Mouse (Mus musculus) MEL-GATA-1-ER (cell line): ENCODE results near the gene Laptm5.

Experiments
- DNase-seq: peaks from one replicate; pipeline ENCODE4 v3.0.0-alpha.2; 2012; ENCODE audit warnings: low read depth; ENCODE audit errors: extremely low read depth

The Laptm5 gene

DNA sequence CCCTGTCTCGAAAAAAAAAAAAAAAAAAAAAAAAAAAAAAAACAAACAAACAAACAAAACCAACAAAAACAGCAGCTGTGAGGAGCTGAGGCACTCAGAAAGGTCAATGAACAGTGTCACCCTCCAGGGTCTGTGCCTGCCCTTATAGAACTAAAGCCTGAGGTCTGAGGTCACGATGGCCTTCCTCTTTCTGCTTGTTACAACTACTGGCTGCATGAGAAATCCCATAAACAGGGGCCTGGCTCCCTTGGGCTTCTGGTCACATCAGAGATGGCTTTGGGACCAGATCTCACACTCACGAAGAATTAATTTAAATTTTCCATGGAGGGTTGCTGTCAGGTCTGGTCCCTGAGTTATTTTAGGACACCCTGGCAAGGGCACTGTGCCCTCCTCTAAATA is 13.5 kb upstream of the Laptm5 start:
- DNase-seq, result no peak

DNA sequence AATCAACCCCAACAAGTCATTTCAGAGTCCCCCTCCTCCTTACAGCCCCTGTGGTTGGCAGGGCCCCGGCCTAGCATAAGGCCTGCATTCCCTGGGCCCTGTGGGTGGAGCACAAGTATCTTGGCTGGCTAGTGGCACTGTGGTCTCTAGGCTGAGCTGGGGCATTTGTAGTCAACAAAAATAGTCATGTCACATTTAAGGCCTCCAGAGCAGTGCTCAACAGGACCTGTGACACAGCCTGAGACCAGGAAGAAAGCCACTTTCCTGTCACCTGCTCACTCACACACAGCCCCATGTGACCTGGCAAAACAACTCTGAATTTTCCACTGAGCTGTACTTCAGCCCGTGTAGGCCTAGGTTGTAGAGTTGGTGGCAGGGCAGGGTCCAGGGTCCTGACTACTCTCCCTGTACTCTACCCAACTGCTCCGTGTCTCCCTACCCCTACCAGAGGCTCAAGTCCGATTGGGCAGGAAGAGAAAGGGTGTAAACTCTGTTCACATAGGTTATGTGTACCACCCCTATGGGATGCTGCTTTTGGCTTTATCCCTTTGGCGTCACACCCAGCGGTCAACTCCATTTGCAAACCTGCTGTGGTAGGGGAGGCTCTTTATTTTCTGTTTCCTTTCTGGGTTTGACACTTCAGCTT is 13.0 kb upstream of the Laptm5 start:
- no peak for DNase-seq

DNA sequence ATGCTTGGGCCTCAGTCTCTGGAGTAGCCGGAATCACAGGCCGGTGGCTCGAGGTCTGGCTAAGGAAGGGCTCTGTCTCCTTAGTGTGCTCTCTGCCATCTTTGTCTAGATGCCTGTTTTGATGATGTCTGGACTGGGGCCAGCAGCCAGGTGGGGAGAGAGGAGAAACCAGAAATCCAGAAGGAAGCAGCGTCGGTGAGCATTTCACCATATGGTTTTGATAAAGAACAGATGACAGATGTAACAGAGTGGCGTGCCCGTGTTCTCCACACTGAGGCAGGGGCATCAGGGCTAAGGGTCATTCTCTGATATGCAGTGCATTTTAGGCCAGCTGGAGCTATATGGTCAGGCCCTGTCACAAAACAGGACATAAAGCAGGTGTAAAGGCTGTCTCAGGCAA is 12.2 kb upstream of the Laptm5 start:
- DNase-seq, result no peak

DNA sequence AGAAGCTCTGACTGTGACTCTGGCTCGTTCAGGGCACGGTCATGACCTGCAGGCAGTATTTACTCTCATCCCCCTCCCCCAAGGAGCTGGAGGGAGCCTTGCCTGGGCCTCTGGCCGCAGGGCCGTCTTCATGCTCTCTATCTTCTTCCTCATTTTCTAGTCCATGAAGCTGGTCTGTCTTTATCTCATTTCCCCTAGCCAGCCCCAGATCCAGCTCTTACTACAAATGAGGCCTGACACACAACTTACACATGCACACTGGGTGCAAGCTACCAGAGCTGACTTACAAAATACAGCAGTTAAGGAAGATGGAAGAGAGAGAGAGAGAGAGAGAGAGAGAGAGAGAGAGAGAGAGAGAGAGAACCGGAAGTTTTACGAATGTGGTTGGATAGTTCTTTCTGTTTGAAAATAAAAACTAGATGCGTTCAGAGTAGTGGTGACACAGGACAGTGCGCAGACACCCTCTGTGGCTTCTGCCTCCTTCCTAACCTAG is 10.6 kb upstream of the Laptm5 start:
- peak; percentile 99 for DNase-seq

DNA sequence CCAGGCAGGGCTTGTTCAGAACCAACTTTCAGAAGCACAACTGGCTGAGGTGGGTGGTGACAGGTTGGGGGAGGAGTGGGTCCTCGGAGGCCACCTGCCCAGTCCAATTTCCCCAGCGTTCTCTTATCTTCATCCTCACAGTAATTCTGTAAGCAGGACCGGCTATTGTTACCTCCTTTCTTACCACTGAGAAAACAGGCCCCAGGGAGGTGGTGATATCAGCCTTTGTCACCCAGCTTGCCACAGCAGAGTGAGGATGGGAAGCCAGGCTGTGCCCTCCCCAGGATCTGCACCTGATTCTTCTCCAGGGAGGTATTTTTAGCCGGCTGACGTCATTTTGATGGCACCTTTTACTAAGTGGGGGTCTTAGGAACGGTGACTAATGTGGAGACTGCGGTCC is 7.9 kb upstream of the Laptm5 start:
- no peak for DNase-seq

DNA sequence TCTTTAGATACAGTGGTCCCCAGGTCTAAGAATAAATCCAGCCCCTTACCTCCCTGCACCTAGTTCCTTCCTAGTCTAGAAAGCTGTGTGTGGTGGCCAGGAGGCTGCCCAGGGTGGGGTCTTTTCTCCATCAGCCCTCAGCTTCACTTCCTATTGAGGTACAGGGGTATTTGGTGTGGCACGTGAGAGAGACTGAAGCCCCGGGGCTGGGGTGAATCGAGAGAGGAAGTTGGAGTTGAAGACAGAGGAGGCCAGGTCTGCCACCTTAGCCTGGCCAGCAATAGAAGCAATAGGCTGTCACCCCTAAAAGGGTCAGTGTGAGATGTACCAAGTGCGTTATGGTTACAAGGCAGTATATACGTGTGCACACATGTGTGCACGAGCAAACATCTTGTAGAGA is 7.0 kb upstream of the Laptm5 start:
- no peak for DNase-seq

DNA sequence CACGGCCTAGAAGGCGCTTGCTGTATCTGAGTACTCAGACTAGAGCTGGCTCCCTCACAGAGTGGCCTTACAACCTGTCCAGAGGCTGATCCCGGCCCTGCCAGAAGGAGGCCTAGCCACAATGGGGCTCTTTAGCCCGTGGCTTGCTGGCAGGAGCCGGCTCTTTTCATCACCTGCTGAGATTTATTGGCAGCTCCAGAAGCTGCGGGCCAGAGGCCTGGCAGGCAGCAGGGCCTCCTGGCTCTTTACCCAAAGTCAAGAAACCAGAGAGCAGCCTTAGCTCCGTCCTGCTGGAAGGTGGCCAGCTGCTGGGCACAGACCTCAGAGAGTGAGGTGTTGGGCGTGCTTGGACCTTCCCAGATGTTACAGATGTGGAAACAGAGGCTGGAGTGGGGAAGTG is 6.6 kb upstream of the Laptm5 start:
- no peak for DNase-seq

DNA sequence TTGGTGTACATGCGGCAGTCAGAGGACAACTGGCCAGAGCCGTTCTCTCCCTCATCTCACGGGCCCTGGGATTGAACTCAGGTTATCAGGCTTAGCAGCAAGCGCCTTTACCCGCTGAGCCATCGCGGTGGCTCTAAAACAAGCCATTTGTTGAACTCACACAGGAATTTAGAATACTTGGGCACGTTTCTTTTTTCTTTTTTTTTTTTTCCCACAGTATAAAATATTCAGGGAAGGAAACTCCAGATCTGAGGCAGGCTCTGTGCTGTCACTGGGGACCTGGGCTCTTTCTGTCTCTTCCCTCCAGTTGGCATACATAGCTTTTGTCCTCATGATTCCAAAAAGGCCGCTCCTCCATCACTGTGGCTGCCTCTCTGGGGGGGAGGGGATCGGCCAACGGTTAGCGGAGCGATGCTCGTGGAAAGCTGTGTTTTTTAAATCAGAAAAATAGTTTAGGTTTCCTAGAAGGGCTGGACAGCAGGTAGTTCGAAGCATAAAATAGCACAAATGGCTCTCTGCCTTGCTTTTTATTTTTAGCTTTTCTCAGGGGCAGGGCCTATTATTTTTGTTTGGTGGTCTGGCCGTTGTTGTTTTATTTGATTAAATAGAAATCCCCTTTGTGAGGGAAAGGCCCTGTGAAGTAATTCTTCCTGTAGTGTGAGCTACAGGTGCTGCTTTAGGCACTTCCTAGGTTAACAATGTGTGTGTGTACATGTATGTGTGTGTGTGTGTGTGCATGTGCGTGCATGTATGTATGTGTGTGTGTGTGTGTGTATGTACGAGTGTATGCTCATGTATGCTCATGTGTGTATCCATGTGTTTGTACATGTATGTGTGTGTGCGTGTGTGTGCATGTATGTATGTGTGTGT is 5.5 kb upstream of the Laptm5 start:
- no peak for DNase-seq

DNA sequence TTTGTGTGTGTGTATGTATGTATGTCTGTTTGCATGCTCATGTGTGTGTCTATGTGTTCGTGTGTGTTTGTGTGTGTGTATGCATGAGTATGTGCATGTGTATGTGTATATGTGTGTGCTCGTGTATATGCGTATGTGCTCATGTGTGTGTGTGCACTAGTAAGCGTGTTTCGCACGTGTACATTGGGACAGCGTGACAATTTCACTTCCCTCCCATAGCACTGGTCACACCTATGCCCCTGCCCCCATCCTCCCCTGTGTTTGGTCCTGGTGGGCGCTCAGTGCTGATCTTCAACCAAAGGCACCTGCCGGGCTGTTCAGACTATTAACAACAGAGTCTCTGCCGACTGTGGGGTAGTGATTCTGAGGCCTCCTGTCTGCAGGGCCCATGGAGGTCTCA is 4.8 kb upstream of the Laptm5 start:
- no peak for DNase-seq

DNA sequence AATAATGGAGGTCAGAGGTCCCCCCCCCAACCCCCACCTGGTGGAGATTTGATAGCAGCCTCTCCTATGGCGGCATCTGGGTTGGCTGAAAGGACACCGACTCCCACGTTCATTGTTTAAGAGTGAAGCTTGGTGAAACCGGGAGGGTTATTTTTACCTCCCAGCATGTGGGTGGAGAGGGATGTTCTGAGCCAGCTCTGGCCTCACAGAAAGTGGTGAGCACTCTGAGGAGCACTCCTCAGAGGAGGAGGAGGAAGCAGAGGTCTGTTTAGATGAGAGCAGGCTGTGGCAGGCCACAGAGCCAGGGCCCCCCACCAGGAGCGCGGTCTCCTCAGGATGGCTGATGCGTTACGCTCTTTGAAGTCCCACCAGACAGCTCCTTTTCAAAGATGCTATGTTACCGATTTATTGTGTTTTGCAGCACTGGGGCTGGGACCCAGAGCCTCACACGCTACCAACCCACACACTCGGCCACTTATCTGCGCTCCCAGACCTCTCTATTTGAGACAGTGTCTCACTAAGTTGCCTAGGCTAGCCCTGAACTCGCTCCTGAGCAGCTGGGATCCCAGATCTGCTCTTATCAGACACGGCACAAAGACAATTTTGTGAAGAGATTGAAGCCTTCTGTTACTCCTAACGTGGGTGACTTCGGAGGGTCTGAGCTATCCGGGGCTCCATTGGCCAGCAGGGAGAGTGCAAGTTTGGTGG is 3.6 kb upstream of the Laptm5 start:
- DNase-seq, result no peak

DNA sequence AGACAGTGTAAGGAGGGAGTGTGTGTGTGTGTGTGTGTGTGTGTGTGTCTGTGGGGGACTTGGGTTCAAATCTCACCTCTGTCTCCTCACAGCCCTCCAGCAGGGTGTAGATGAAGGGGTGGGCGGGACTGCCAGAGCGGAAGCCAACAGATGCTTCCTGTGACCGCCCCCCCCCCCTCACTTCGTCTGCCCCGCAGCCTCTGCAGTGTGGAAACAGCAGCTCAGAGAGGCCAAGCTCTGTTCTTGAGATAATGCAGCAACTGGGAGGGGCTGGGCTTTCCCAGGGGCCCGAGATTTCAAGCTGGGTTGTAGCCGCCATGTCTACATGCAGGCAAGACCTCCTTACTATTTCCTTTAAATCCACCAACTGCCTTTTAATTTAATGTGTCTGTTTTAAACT is 2.3 kb upstream of the Laptm5 start:
- peak; percentile 83 for DNase-seq

DNA sequence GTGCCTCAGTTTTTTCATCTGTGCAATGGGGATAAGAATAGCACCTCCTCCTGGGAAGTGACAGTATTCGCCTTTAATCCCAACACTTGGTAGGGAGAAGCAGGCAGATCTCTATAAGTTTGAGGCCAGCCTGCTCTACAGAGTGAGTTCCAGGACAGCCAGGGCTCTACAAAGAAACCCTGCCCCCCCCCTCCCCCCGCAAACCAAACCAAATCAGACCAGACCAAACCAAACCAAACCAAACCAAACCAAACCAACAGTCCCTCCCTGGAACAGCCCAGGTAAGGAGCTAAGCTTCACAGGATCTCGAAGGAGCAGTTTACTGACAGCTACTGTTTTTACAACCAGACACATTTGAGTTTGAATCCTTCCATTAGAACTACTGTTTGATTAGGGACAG is 299 bp upstream of the Laptm5 start:
- DNase-seq, result no peak

DNA sequence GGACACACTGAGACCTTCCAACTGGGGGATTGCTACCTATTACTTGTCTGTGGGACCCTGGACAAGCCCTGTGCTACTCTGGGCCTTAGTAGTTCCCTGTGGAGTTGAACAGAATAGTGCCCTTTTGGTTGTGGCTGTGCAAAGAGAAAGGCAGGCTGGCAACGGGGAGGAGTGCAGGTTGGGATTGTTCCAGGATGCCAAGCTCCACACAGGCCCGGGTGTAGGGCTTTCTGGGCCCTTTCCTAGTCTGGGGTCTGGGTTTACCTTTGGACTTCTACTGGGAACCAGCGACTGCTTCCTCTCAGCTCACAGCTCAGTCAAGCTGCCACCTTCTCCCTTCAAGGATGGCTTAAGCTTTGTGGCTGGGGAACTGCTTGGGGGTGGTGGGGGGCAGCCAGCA is 586 bp downstream of the Laptm5 start:
- no peak for DNase-seq

DNA sequence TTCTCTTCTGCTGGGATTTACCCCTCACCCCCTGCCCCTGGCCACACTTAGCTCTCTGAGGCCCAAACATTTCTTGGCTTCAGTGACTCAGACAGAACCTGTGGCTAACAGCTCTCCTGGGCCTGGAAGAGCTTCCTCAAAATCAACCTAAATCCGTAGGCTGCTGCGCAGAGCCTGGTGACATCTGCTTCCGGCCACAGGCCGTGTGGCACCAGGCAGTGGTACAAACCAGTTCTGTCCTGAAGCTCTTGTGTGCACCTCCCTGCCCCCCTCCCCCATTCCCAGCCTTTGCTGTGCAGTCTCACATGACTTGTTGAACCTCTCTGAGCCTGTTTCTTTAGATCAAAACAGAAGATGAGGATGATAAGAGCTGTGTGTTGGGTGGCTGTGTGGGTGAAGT is 1.1 kb downstream of the Laptm5 start:
- peak; percentile 95 for DNase-seq

DNA sequence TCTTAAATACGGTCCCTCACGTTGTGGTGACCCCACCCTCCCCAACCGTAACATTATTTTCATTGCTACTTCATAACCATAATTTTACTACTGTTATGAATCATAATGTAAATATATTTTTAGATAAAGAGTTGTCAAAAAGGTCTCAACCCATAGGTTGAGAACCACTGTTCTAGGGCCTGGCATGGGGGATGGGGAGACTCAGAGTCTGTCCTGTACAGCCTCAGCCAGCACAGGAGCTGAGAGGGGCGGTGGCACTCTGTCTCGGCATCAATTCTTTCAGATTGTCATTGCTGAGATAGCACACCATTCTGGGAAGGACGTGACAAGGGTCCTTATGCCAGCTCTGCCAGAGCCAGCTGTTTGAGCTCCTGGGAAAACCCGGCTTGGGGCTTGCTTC is 1.6 kb downstream of the Laptm5 start:
- DNase-seq, result no peak

DNA sequence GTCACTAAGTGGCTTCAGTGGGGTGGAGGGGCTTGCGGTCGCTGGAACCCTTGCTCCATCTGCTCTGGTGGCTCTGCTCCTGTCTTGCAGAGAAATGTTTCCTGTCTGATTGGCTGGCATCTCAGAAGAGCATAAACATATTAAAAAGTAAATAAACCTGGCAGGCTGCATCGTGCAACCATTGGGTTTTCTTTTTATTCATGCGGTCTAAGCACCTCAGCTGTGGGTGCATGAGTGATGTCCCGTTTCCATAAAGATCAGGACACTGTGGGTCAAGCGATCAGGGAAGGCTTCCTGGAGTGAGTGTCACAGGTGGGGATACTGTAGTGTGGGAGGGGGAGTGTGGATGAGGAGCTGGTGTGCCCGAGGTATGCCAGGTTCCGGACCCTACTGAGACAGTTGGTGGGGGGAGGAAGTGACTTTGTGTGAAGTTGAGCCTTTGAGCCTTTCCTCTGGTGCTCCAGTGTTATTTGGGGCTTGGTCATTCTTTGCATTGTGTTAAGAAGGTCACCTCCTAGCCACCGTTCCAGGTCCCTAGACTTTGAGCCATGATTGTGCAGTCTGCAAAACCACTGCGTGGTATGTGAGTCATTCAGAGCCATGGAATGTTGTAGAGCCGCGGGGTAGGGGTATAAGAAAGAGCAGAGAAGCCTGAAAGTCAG is 2.2 kb downstream of the Laptm5 start:
- DNase-seq, result no peak

DNA sequence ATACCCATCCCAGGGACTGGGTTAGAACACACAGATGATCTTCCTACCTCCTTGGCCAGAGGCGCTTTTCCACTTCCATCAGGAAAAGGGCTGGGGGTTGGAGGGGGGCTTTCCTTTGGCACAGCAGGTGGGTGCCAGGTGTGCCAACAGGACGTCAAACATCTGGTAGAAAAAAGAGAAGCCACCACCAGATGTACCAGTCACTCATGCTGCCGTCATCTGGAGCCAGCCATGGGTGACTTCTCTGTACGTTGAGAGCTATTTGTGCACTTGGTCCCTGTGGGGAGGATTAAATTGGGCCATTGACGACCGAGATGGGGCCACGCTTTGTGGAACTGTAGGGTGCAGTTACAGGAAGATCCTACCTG is 2.7 kb downstream of the Laptm5 start:
- no peak for DNase-seq

DNA sequence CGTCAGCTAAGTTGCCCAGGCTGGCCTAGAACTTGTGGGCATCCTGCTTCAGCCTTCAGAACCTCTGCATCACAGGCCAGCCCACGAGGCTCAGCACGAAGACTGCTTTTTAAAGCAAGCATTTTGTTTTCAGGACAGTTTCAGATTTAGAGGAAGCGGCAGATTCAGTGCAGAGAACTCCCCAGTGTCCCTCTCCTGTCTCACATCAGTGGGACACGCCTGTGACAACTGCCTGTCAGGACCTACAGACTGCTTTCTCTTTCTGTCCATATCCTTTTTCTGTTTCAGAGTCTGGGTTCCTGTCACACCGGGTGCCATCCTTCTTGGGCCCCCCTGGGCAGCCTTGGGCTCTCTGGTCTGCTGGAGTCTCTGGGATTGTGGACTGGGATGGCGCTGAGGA is 3.7 kb downstream of the Laptm5 start:
- no peak for DNase-seq

DNA sequence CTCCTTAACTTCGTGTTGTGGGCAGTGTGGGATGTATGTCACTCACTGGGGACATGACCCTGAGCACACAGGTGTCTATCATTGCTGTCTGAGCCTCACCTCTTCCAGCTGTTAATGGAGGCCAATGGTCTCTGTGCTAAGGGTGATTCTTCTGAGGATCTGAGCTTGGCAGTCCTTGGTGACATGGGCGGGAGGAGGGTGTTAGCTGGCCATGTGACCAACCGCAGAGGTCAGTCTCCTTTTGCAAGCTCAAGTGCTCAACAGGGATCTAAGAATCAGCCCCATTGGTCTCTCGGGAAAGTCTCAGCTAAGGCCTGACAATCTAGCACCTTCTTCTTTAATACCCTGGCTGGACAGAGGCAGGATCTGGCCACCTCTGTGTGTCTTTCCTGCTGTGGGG is 4.6 kb downstream of the Laptm5 start:
- no peak for DNase-seq

DNA sequence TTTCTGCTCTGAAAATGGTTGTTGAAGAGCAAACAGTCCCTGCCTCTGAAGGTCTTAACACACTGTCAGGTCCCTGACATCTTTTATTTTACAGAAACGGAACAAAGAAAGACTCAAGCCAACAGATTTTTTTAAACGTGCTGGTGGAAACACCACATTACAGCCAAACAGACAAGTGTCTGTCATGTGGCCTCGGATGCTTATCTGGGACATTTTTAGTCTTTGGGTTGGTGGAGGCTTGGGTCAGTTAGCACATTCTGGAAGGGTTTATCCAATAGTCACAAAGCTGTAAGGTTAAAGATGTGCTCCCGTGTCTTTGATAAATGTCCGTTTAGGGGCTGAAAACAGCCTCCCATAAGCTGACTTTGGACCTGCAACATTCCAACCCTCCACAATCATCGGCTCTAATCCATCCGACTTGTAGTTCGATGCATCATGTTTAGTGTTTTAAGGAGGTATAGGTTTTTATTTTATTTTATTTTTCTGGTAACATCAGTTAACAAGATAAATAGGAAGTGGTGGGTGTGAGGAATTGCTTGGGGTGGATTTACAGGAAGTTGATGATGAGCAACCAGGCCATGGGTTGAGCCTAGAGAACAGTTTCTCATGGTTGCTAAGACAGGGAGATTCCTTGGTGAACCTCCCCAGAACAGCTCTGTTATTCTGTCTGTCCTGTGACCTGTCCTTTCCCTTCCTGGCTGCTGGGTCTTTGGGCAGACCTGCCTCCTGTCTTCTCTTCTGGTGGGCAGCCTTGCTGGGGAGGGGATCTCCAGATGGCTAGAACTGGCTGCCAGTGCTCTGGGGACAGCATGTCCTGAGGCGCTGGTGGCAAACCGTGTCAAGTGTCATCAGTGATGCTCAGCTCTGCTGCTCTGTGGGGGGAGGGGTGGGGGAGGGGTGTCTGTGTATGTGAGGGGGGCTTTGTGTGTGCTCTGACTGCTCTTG is 6.2 kb downstream of the Laptm5 start:
- no peak for DNase-seq
